Mouse (Mus musculus): ENCODE results near the gene Lyz2.

- TF ChIP-seq CTCF (IDR thresholded peaks at IDR 0.05) (no peak), EP300 (IDR thresholded peaks at IDR 0.05; ENCODE audit: insufficient read depth, low read depth, low read length) (no peak), POLR2A (IDR thresholded peaks at IDR 0.05; ENCODE audit: insufficient read depth, low read depth, low read length) (no peak)
Measured at GRCm38 (mm10) chr10:117259870-117260269, 22.3 kb downstream of the Lyz2 start.
